In the genomic region with DNA sequence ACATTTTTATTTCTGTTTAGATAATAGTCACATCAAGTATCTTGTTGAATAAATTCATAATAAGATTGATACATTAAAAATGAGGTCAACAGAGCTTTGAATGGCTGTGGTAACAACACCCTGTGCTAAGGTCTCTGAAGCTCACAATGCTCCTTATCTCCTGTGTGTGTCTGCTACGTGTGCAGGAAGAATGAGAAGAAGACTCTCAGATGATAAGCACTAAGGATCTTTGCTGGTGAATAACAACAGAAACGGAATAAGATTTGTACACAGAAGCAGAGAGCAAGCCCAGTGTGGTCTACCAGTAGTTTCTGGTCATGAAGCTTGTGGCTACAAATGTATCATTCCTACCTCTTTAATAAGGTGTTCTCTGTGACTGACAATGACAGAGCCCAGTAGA, we compare ENCODE assay signal across 29 mouse cellular contexts. TPM values are rescaled to one million over a fixed set of nuclear protein-coding genes. Genes with fewer than 3 reads are reported as not detected.
"Had no signal": no experiment of that assay in that cellular context is flagged by ENCODE, and none has a peak within 500 bp of the region (broad histone marks: within the 10 kb centered on the region; RNA-seq: fewer than 3 reads in every experiment).

No protein-coding gene starts in this region.

- H3K4me3 ChIP-seq: limb, embryonic 12.5 days; limb, embryonic 15.5 days; midbrain, embryonic 10.5 days; midbrain, embryonic 15.5 days; neural tube, embryonic 12.5 days; neural tube, embryonic 15.5 days had no signal

- DNase-seq: kidney, adult 18-20 months; kidney, adult 9 months; kidney, postnatal 14 days; kidney, postnatal 4 days; left cerebral cortex, postnatal 4 days; lung, adult 2 months; lung, postnatal 14 days; lung, postnatal 4 days; right cerebral cortex, adult 18-20 months; right cerebral cortex, postnatal 14 days; right cerebral cortex, postnatal 4 days; thymus, adult 18-20 months; thymus, postnatal 4 days had no signal

- H3K9me3 ChIP-seq: limb, embryonic 12.5 days; limb, embryonic 15.5 days; midbrain, embryonic 10.5 days; midbrain, embryonic 15.5 days; neural tube, embryonic 12.5 days; neural tube, embryonic 15.5 days had no signal

- H3K9ac ChIP-seq: limb, embryonic 12.5 days; limb, embryonic 15.5 days; midbrain, embryonic 15.5 days; neural tube, embryonic 12.5 days; neural tube, embryonic 15.5 days had no signal

- ATAC-seq: intestine, embryonic 16.5 days; midbrain, embryonic 15.5 days had no signal

- H3K4me2 ChIP-seq: limb, embryonic 12.5 days; limb, embryonic 15.5 days; midbrain, embryonic 15.5 days; neural tube, embryonic 12.5 days; neural tube, embryonic 15.5 days had no signal

- H3K36me3 ChIP-seq: limb, embryonic 12.5 days; midbrain, embryonic 10.5 days; midbrain, embryonic 15.5 days; neural tube, embryonic 12.5 days had no signal

- H3K27me3 ChIP-seq: limb, embryonic 12.5 days; limb, embryonic 15.5 days; midbrain, embryonic 15.5 days; neural tube, embryonic 12.5 days; neural tube, embryonic 15.5 days had no signal

- H3K4me1 ChIP-seq: limb, embryonic 15.5 days; neural tube, embryonic 15.5 days had no signal

- H3K27ac ChIP-seq: limb, embryonic 12.5 days; limb, embryonic 15.5 days; midbrain, embryonic 10.5 days; midbrain, embryonic 15.5 days; neural tube, embryonic 12.5 days; neural tube, embryonic 15.5 days had no signal

RNA-seq across cellular contexts. Expression of a gene that starts 11.6 kb away (rescaled TPM):
- total RNA-seq: megakaryocyte, adult 5-6 weeks had no signal
- polyA plus RNA-seq: limb, embryonic 12.5 days; lung, adult 2 months; spleen, adult 2 months; testis, adult 2 months had no signal

RNA-seq across cellular contexts. Expression of a gene that starts 45.8 kb away (rescaled TPM):
- total RNA-seq: layer of hippocampus, postnatal 14 days; left cerebral cortex, adult 8-10 months; left cerebral cortex, postnatal 14 days; left cerebral cortex, postnatal 4 days; megakaryocyte, adult 5-6 weeks had no signal
- polyA plus RNA-seq: intestine, embryonic 16.5 days; kidney, embryonic 16.5 days; limb, embryonic 12.5 days; limb, embryonic 15.5 days; lung, adult 2 months; lung, embryonic 16.5 days; midbrain, embryonic 10.5 days; midbrain, embryonic 15.5 days; neural tube, embryonic 12.5 days; spleen, adult 2 months; stomach, embryonic 16.5 days had no signal
